Mouse (Mus musculus): ENCODE measurements around the gene Spns2. TPM values are rescaled to one million over a fixed set of nuclear protein-coding genes. Genes with fewer than 3 reads are reported as not detected.

Gene Spns2
- 58.5 and 66.0 TPM in 2 replicates for total RNA-seq (2014; rRNA removed)
- 7.0 and 7.2 TPM in 2 replicates for polyA plus RNA-seq (2015; fragmentation: Nextera tagmentation; extraction: Ambion mirVana)

DNA sequence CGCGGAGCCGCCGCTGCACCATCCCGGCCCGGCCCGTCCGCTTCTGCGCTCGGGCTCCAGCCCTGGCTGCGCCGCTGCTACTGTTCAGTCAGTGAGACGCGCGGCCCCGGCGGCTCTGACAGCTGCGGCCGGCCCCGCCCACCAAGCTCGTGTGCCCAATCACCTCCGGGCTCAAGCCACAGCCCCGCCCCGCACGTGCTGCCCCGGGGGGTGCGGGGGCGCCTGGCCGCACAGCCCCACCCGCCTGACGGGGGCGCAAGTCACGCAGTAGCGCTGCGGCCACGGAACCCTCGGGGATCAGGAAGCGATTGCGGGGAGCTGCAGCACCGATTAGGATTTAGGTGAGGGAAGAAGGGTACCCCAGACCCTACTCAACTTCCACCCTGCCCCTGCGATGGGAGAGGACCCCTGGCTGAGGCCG is at the start of gene Spns2:
Gene Spns2 (minus strand): TSS at position 24 of the 421 bp plus-strand sequence.
- DNase-seq (ENCODE audit: low spot score) (peak; percentile 96), ATAC-seq (peak; percentile 92)
- TF ChIP-seq CTCF (IDR thresholded peaks at IDR 0.05; ENCODE audit: low read depth): peak; percentile 45
- Histone ChIP-seq H3K4me3 (ENCODE audit: low read length) (peak within 1 kb of the TSS; percentile 73), H3K9me3 (ENCODE audit: low read length) (no peaks in the 10 kb centered on the region), H3K4me2 (ENCODE audit: low read depth, low read length) (peak within 1 kb of the TSS; percentile 77), H3K27me3 (ENCODE audit: insufficient read depth, low read length) (no peaks in the 10 kb centered on the region), H3K27ac (peak within 1 kb of the TSS; percentile 79), H3K36me3 (ENCODE audit: insufficient read depth, low read length) (no peaks in the 10 kb centered on the region), H3K9ac (replicated peaks; ENCODE audit: low read length) (peak within 1 kb of the TSS; percentile 85), H3K4me1 (ENCODE audit: insufficient read depth, low read length) (peaks cover 16% of the 10 kb centered on the region)
- WGBS: 1% methylated on average over 42 of the region's 42 CpGs

DNA sequence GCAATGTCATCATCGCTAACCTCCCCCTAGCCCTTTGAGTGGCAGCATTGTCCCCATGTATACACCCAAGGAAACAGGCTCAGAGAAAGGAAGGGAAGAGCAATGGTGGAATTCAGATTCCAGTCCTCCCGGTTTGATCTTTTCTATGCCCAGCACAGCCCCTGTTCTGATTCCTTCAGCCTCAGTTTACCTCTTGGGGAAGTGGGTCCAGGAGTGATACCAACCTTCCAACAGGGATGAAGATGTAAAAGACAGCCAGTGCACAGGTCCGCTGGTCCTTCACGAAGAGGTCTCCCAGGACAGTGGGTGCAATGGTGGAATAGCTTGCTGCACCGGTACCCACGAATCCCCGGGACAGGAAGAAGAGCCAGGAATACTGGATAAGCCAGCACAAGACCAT is 49.1 kb upstream of the Spns2 start:
- no peak for TF ChIP-seq CTCF (IDR thresholded peaks at IDR 0.05; ENCODE audit: low read depth)
- WGBS: 95% methylated on average over 7 of the region's 7 CpGs
- no peak for DNase-seq (ENCODE audit: low spot score)
- Histone ChIP-seq H3K9ac (replicated peaks; ENCODE audit: low read length) (no peak overlapping the region), H3K36me3 (ENCODE audit: insufficient read depth, low read length) (no peaks in the 10 kb centered on the region), H3K4me3 (ENCODE audit: low read length) (no peak overlapping the region), H3K4me1 (ENCODE audit: insufficient read depth, low read length) (no peaks in the 10 kb centered on the region), H3K9me3 (ENCODE audit: low read length) (no peaks in the 10 kb centered on the region), H3K27me3 (ENCODE audit: insufficient read depth, low read length) (no peaks in the 10 kb centered on the region), H3K4me2 (ENCODE audit: low read depth, low read length) (no peak overlapping the region), H3K27ac (no peak overlapping the region)
- ATAC-seq: no peak

GRCm38 (mm10) chr11:72538037-72538755 is 48.5 kb upstream of the Spns2 start:
- Histone ChIP-seq H3K4me3 (ENCODE audit: low read length) (no peak overlapping the region), H3K9me3 (ENCODE audit: low read length) (no peaks in the 10 kb centered on the region), H3K9ac (replicated peaks; ENCODE audit: low read length) (no peak overlapping the region), H3K36me3 (ENCODE audit: insufficient read depth, low read length) (no peaks in the 10 kb centered on the region), H3K4me2 (ENCODE audit: low read depth, low read length) (no peak overlapping the region), H3K27ac (no peak overlapping the region), H3K4me1 (ENCODE audit: insufficient read depth, low read length) (no peaks in the 10 kb centered on the region), H3K27me3 (ENCODE audit: insufficient read depth, low read length) (no peaks in the 10 kb centered on the region)
- TF ChIP-seq CTCF (IDR thresholded peaks at IDR 0.05; ENCODE audit: low read depth): no peak
- 52% methylated on average over 8 of the region's 8 CpGs for whole genome bisulfite sequencing
- ATAC-seq (no peak), DNase-seq (ENCODE audit: low spot score) (no peak)

GRCm38 (mm10) chr11:72537503-72537902 is 47.8 kb upstream of the Spns2 start:
- ATAC-seq: no peak
- Histone ChIP-seq H3K9ac (replicated peaks; ENCODE audit: low read length) (no peak overlapping the region), H3K9me3 (ENCODE audit: low read length) (no peaks in the 10 kb centered on the region), H3K4me2 (ENCODE audit: low read depth, low read length) (no peak overlapping the region), H3K27ac (no peak overlapping the region), H3K4me1 (ENCODE audit: insufficient read depth, low read length) (no peaks in the 10 kb centered on the region), H3K36me3 (ENCODE audit: insufficient read depth, low read length) (no peaks in the 10 kb centered on the region), H3K4me3 (ENCODE audit: low read length) (no peak overlapping the region), H3K27me3 (ENCODE audit: insufficient read depth, low read length) (no peaks in the 10 kb centered on the region)
- 88% methylated on average over 2 of the region's 2 CpGs for whole genome bisulfite sequencing
- no peak for TF ChIP-seq CTCF (IDR thresholded peaks at IDR 0.05; ENCODE audit: low read depth)
- no peak for DNase-seq (ENCODE audit: low spot score)

DNA sequence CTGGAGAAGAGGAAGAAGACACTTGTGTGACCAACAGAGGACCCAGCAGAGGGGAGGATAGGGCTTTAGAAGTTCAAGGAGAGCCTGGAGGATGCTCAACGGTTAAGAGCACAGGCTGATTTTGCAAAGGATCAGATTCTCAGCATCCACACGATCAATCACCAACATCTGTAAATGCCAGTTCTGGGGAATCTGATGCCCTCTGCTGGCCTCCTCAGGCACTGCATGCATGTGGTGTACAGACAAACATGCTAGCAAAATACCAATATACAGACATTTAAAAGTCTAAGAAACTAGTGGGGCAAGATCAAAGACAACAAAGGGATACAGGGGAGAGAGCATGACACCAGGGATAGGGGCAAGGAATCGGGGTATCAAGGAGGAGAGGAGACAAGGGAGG is 45.8 kb upstream of the Spns2 start:
- H3K27me3 ChIP-seq (ENCODE audit: insufficient read depth, low read length): no peaks in the 10 kb centered on the region
- WGBS: 79% methylated on average over 3 of the region's 3 CpGs

GRCm38 (mm10) chr11:72532890-72533289 is 43.2 kb upstream of the Spns2 start:
- H3K9me3 ChIP-seq (ENCODE audit: low read length): no peaks in the 10 kb centered on the region
- H3K4me1 ChIP-seq (ENCODE audit: insufficient read depth, low read length): no peaks in the 10 kb centered on the region
- no peak overlapping the region for H3K4me3 ChIP-seq (ENCODE audit: low read length)
- TF ChIP-seq CTCF (IDR thresholded peaks at IDR 0.05; ENCODE audit: low read depth): no peak
- H3K27ac ChIP-seq: no peak overlapping the region
- H3K4me2 ChIP-seq (ENCODE audit: low read depth, low read length): no peak overlapping the region
- H3K9ac ChIP-seq (replicated peaks; ENCODE audit: low read length): no peak overlapping the region
- DNase-seq (ENCODE audit: low spot score) (no peak), ATAC-seq (no peak)
- H3K36me3 ChIP-seq (ENCODE audit: insufficient read depth, low read length): no peaks in the 10 kb centered on the region
- WGBS: 90% methylated on average over 3 of the region's 3 CpGs
- no peaks in the 10 kb centered on the region for H3K27me3 ChIP-seq (ENCODE audit: insufficient read depth, low read length)

More for the DNA sequence above, 45.8 kb upstream of the Spns2 start:
- no peak for DNase-seq (ENCODE audit: low spot score)
- TF ChIP-seq CTCF (IDR thresholded peaks at IDR 0.05; ENCODE audit: low read depth): peak; percentile 56
- Histone ChIP-seq H3K27ac (no peak overlapping the region), H3K4me1 (ENCODE audit: insufficient read depth, low read length) (no peaks in the 10 kb centered on the region), H3K4me2 (ENCODE audit: low read depth, low read length) (no peak overlapping the region), H3K9ac (replicated peaks; ENCODE audit: low read length) (no peak overlapping the region), H3K4me3 (ENCODE audit: low read length) (no peak overlapping the region), H3K9me3 (ENCODE audit: low read length) (no peaks in the 10 kb centered on the region), H3K36me3 (ENCODE audit: insufficient read depth, low read length) (no peaks in the 10 kb centered on the region)
- ATAC-seq: no peak

GRCm38 (mm10) chr11:72531632-72532031 is 41.9 kb upstream of the Spns2 start:
- Histone ChIP-seq H3K4me2 (ENCODE audit: low read depth, low read length) (no peak overlapping the region), H3K27ac (no peak overlapping the region), H3K4me3 (ENCODE audit: low read length) (no peak overlapping the region), H3K36me3 (ENCODE audit: insufficient read depth, low read length) (no peaks in the 10 kb centered on the region), H3K4me1 (ENCODE audit: insufficient read depth, low read length) (no peaks in the 10 kb centered on the region), H3K9ac (replicated peaks; ENCODE audit: low read length) (no peak overlapping the region), H3K9me3 (ENCODE audit: low read length) (no peaks in the 10 kb centered on the region), H3K27me3 (ENCODE audit: insufficient read depth, low read length) (no peaks in the 10 kb centered on the region)
- 69% methylated on average over 1 of the region's 1 CpGs for WGBS
- no peak for DNase-seq (ENCODE audit: low spot score)
- no peak for ATAC-seq
- peak; percentile 46 for TF ChIP-seq CTCF (IDR thresholded peaks at IDR 0.05; ENCODE audit: low read depth)
